Mouse (Mus musculus): ENCODE measurements around the gene Mroh8. TPM values are rescaled to one million over a fixed set of nuclear protein-coding genes. Genes with fewer than 3 reads are reported as not detected.

The Mroh8 gene
- 0.44 and 0.60 TPM in 2 replicates for polyA plus RNA-seq (2016; fragmentation: Nextera tagmentation; extraction: Ambion mirVana)

- WGBS = under 1% methylated on average over 32 of the region's 32 CpGs
- no peaks in the 10 kb centered on the region for H3K27me3 ChIP-seq (ENCODE audit: insufficient read depth, poor library complexity, severe bottlenecking)
- H3K4me3 ChIP-seq = peak within 1 kb of the TSS; percentile 85
- H3K36me3 ChIP-seq = peaks cover 33% of the 10 kb centered on the region
- no peaks in the 10 kb centered on the region for H3K9me3 ChIP-seq
- peak within 1 kb of the TSS; percentile 96 for H3K27ac ChIP-seq
- peaks cover 24% of the 10 kb centered on the region for H3K4me1 ChIP-seq (replicated peaks)
- no peak for DNase-seq (ENCODE audit: low spot score)
These were observed at the start of gene Mroh8 for GRCm38 (mm10) chr2:157279416-157279800. Gene Mroh8, minus strand, starts transcription at chr2:157279549.

GRCm38 (mm10) chr2:157328570-157328969, 49.2 kb upstream of the Mroh8 start:
- WGBS = 13% methylated on average over 11 of the region's 11 CpGs
- peaks cover 57% of the 10 kb centered on the region for H3K36me3 ChIP-seq
- H3K4me3 ChIP-seq = 0 out of 2 replicates have a peak overlapping the region, but pooled peaks have one; percentile 16
- H3K4me1 ChIP-seq (replicated peaks) = peaks cover 60% of the 10 kb centered on the region
- H3K27me3 ChIP-seq (ENCODE audit: insufficient read depth, poor library complexity, severe bottlenecking) = no peaks in the 10 kb centered on the region
- no peaks in the 10 kb centered on the region for H3K9me3 ChIP-seq
- H3K27ac ChIP-seq = peak overlapping the region; percentile 89
- DNase-seq (ENCODE audit: low spot score) = peak; percentile 67

GRCm38 (mm10) chr2:157328106-157328505, 48.8 kb upstream of the Mroh8 start:
- no peak for DNase-seq (ENCODE audit: low spot score)
- H3K4me3 ChIP-seq = peak overlapping the region; percentile 5; the same call in 1 of the 2 replicates
- 31% methylated on average over 5 of the region's 5 CpGs for WGBS
- H3K9me3 ChIP-seq = no peaks in the 10 kb centered on the region
- peaks cover 56% of the 10 kb centered on the region for H3K4me1 ChIP-seq (replicated peaks)
- no peaks in the 10 kb centered on the region for H3K27me3 ChIP-seq (ENCODE audit: insufficient read depth, poor library complexity, severe bottlenecking)
- peak overlapping the region; percentile 89 for H3K27ac ChIP-seq
- peaks cover 59% of the 10 kb centered on the region for H3K36me3 ChIP-seq

- peaks cover 38% of the 10 kb centered on the region for H3K4me1 ChIP-seq (replicated peaks)
- no peak overlapping the region for H3K27ac ChIP-seq
- no peaks in the 10 kb centered on the region for H3K27me3 ChIP-seq (ENCODE audit: insufficient read depth, poor library complexity, severe bottlenecking)
- no peak overlapping the region for H3K4me3 ChIP-seq
- 89% methylated on average over 2 of the region's 2 CpGs for WGBS
- no peak for DNase-seq (ENCODE audit: low spot score)
- no peaks in the 10 kb centered on the region for H3K9me3 ChIP-seq
- H3K36me3 ChIP-seq = peaks cover 86% of the 10 kb centered on the region
These were observed 45.9 kb upstream of the Mroh8 start for GRCm38 (mm10) chr2:157325238-157325637.

GRCm38 (mm10) chr2:157322029-157322766, 42.8 kb upstream of the Mroh8 start:
- Histone ChIP-seq H3K27me3 (ENCODE audit: insufficient read depth, poor library complexity, severe bottlenecking) (no peaks in the 10 kb centered on the region), H3K4me3 (no peak overlapping the region), H3K4me1 (replicated peaks) (peaks cover 11% of the 10 kb centered on the region; the same call in 1 of the 2 replicates), H3K36me3 (peaks cover 100% of the 10 kb centered on the region), H3K9me3 (no peaks in the 10 kb centered on the region), H3K27ac (0 out of 2 replicates have a peak overlapping the region, but pooled peaks have one; percentile 0)
- WGBS = 91% methylated on average over 5 of the region's 5 CpGs
- DNase-seq (ENCODE audit: low spot score) = no peak

- H3K27ac ChIP-seq = no peak overlapping the region
- no peak overlapping the region for H3K4me3 ChIP-seq
- WGBS = 42% methylated on average over 5 of the region's 5 CpGs
- no peaks in the 10 kb centered on the region for H3K9me3 ChIP-seq
- peaks cover 100% of the 10 kb centered on the region for H3K36me3 ChIP-seq
- peaks cover 10% of the 10 kb centered on the region; the same call in 1 of the 2 replicates for H3K4me1 ChIP-seq (replicated peaks)
- H3K27me3 ChIP-seq (ENCODE audit: insufficient read depth, poor library complexity, severe bottlenecking) = no peaks in the 10 kb centered on the region
- DNase-seq (ENCODE audit: low spot score) = no peak
These were observed 41.5 kb upstream of the Mroh8 start for GRCm38 (mm10) chr2:157320886-157321285.

- H3K4me3 ChIP-seq = no peak overlapping the region
- no peak for DNase-seq (ENCODE audit: low spot score)
- H3K9me3 ChIP-seq = no peaks in the 10 kb centered on the region
- H3K27me3 ChIP-seq (ENCODE audit: insufficient read depth, poor library complexity, severe bottlenecking) = no peaks in the 10 kb centered on the region
- 94% methylated on average over 8 of the region's 8 CpGs for WGBS
- H3K4me1 ChIP-seq (replicated peaks) = peaks cover 10% of the 10 kb centered on the region; the same call in 1 of the 2 replicates
- H3K36me3 ChIP-seq = peaks cover 100% of the 10 kb centered on the region
- H3K27ac ChIP-seq = no peak overlapping the region
These were observed 40.8 kb upstream of the Mroh8 start for GRCm38 (mm10) chr2:157320135-157320534.

- WGBS = 93% methylated on average over 6 of the region's 6 CpGs
- peaks cover 10% of the 10 kb centered on the region; the same call in 1 of the 2 replicates for H3K4me1 ChIP-seq (replicated peaks)
- H3K27me3 ChIP-seq (ENCODE audit: insufficient read depth, poor library complexity, severe bottlenecking) = no peaks in the 10 kb centered on the region
- H3K36me3 ChIP-seq = peaks cover 100% of the 10 kb centered on the region
- H3K4me3 ChIP-seq = no peak overlapping the region
- H3K9me3 ChIP-seq = no peaks in the 10 kb centered on the region
- H3K27ac ChIP-seq = no peak overlapping the region
- no peak for DNase-seq (ENCODE audit: low spot score)
These were observed 37.9 kb upstream of the Mroh8 start for GRCm38 (mm10) chr2:157317220-157317619.

GRCm38 (mm10) chr2:157316358-157316933, 37.1 kb upstream of the Mroh8 start:
- Histone ChIP-seq H3K27ac (no peak overlapping the region), H3K4me1 (replicated peaks) (peaks cover 10% of the 10 kb centered on the region; the same call in 1 of the 2 replicates), H3K36me3 (peaks cover 100% of the 10 kb centered on the region), H3K27me3 (ENCODE audit: insufficient read depth, poor library complexity, severe bottlenecking) (no peaks in the 10 kb centered on the region), H3K4me3 (no peak overlapping the region), H3K9me3 (no peaks in the 10 kb centered on the region)
- 86% methylated on average over 14 of the region's 14 CpGs for WGBS
- no peak for DNase-seq (ENCODE audit: low spot score)

- Histone ChIP-seq H3K9me3 (no peaks in the 10 kb centered on the region), H3K4me1 (replicated peaks) (peaks cover 5% of the 10 kb centered on the region; the same call in 1 of the 2 replicates), H3K27ac (no peak overlapping the region), H3K4me3 (no peak overlapping the region), H3K27me3 (ENCODE audit: insufficient read depth, poor library complexity, severe bottlenecking) (no peaks in the 10 kb centered on the region), H3K36me3 (peaks cover 100% of the 10 kb centered on the region)
- no peak for DNase-seq (ENCODE audit: low spot score)
- WGBS = 88% methylated on average over 6 of the region's 6 CpGs
These were observed 36.1 kb upstream of the Mroh8 start for GRCm38 (mm10) chr2:157315486-157315885.

- peaks cover 100% of the 10 kb centered on the region for H3K36me3 ChIP-seq
- H3K4me1 ChIP-seq (replicated peaks) = no peaks in the 10 kb centered on the region
- no peaks in the 10 kb centered on the region for H3K9me3 ChIP-seq
- no peaks in the 10 kb centered on the region for H3K27me3 ChIP-seq (ENCODE audit: insufficient read depth, poor library complexity, severe bottlenecking)
- DNase-seq (ENCODE audit: low spot score) = no peak
- WGBS = 88% methylated on average over 7 of the region's 7 CpGs
- no peak overlapping the region for H3K27ac ChIP-seq
- no peak overlapping the region for H3K4me3 ChIP-seq
These were observed 35.0 kb upstream of the Mroh8 start for GRCm38 (mm10) chr2:157314310-157314709.

- WGBS = 98% methylated on average over 3 of the region's 3 CpGs
- Histone ChIP-seq H3K4me1 (replicated peaks) (no peaks in the 10 kb centered on the region), H3K4me3 (no peak overlapping the region), H3K9me3 (no peaks in the 10 kb centered on the region), H3K36me3 (peaks cover 100% of the 10 kb centered on the region), H3K27me3 (ENCODE audit: insufficient read depth, poor library complexity, severe bottlenecking) (no peaks in the 10 kb centered on the region), H3K27ac (no peak overlapping the region)
- DNase-seq (ENCODE audit: low spot score) = no peak
These were observed 34.4 kb upstream of the Mroh8 start for GRCm38 (mm10) chr2:157313718-157314117.

GRCm38 (mm10) chr2:157310963-157311637, 31.8 kb upstream of the Mroh8 start:
- H3K4me3 ChIP-seq = no peak overlapping the region
- H3K36me3 ChIP-seq = peaks cover 100% of the 10 kb centered on the region
- no peaks in the 10 kb centered on the region for H3K4me1 ChIP-seq (replicated peaks)
- WGBS = 91% methylated on average over 6 of the region's 6 CpGs
- no peaks in the 10 kb centered on the region for H3K27me3 ChIP-seq (ENCODE audit: insufficient read depth, poor library complexity, severe bottlenecking)
- H3K27ac ChIP-seq = no peak overlapping the region
- DNase-seq (ENCODE audit: low spot score) = no peak
- H3K9me3 ChIP-seq = no peaks in the 10 kb centered on the region
